Mouse (Mus musculus) MEL (cell line): ENCODE data around the gene Col26a1. TPM values are rescaled to one million over a fixed set of nuclear protein-coding genes. Genes with fewer than 3 reads are reported as not detected.

Source experiments
- DNase-seq: peaks from one replicate; pipeline ENCODE4 v3.0.0; 2011; ENCODE audit warnings: low read depth, low spot score
- H3K27ac ChIP-seq: 2 replicates; pipeline ENCODE4 v1.5.1; 2012; ENCODE audit warnings: low read depth, mild to moderate bottlenecking, control low read depth, low read length, moderate library complexity; ENCODE audit not compliant: control insufficient read depth
- H3K27me3 ChIP-seq, 2 experiments: fragments of 150-350 bp in 1 of 2; sonication (generic) in 1 of 2; 2 replicates each; pipeline ENCODE4 v1.6.1; 2012; ENCODE audit warnings: low read length in 2 of 2, mild to moderate bottlenecking in 2 of 2, improper control_type of control experiment in 1 of 2, moderate library complexity in 1 of 2; ENCODE audit not compliant: insufficient read depth in 2 of 2, control insufficient read depth in 1 of 2
- H3K36me3 ChIP-seq, 2 experiments: 2 replicates each; pipeline ENCODE4 v1.6.1; 2012 to 2014; ENCODE audit warnings: low read length in 2 of 2, improper control_type of control experiment in 1 of 2, inconsistent platforms in 1 of 2, mild to moderate bottlenecking in 1 of 2; ENCODE audit not compliant: insufficient read depth in 2 of 2, control insufficient read depth in 1 of 2
- H3K4me1 ChIP-seq, 2 experiments: fragments of 150-350 bp in 1 of 2; sonication (generic) in 1 of 2; 2 replicates each; pipeline ENCODE4 v1.6.1; 2012; ENCODE audit warnings: low read length in 2 of 2, improper control_type of control experiment in 1 of 2, mild to moderate bottlenecking in 1 of 2; ENCODE audit not compliant: insufficient read depth in 2 of 2, control insufficient read depth in 1 of 2
- H3K4me3 ChIP-seq, 2 experiments: fragments of 150-350 bp in 1 of 2; sonication (generic) in 1 of 2; 2 replicates each; pipeline ENCODE4 v1.5.1; 2012; ENCODE audit warnings: low read depth in 2 of 2, low read length in 2 of 2, mild to moderate bottlenecking in 2 of 2, moderate library complexity in 2 of 2, control low read depth in 1 of 2, improper control_type of control experiment in 1 of 2; ENCODE audit not compliant: control insufficient read depth in 1 of 2, insufficient read depth in 1 of 2
- H3K79me2 ChIP-seq: 2 replicates; pipeline ENCODE4 v1.6.1; 2012; ENCODE audit warnings: mild to moderate bottlenecking, low read length, moderate library complexity; ENCODE audit not compliant: control insufficient read depth, poor library complexity, insufficient read depth
- H3K9ac ChIP-seq: 2 replicates; pipeline ENCODE4 v1.6.1; 2012; ENCODE audit warnings: low read depth, mild to moderate bottlenecking, control low read depth, low read length, moderate library complexity; ENCODE audit not compliant: control insufficient read depth, poor library complexity, severe bottlenecking
- H3K9me3 ChIP-seq: fragments of 150-350 bp; sonication (generic); replicated peaks from 2 replicates; pipeline ENCODE4 v1.6.1; 2012; ENCODE audit warnings: mild to moderate bottlenecking, low read length, improper control_type of control experiment, moderate library complexity; ENCODE audit not compliant: insufficient read depth
- BHLHE40 ChIP-seq: IDR thresholded peaks from 2 replicates; pipeline ENCODE4 v1.6.1; 2012; ENCODE audit warnings: low read depth, mild to moderate bottlenecking, inconsistent platforms, low read length, improper control_type of control experiment, borderline replicate concordance
- CHD1 ChIP-seq: IDR thresholded peaks from 2 replicates; pipeline ENCODE4 v1.6.1; 2012; ENCODE audit warnings: low read depth, mild to moderate bottlenecking, inconsistent platforms, low read length, improper control_type of control experiment
- EP300 ChIP-seq, 2 experiments: IDR thresholded peaks; 2 replicates each; pipeline ENCODE4 v1.6.1; 2011; ENCODE audit warnings: improper control_type of control experiment in 2 of 2, low read length in 2 of 2, low read depth in 1 of 2, mild to moderate bottlenecking in 1 of 2
- GABPA ChIP-seq: IDR thresholded peaks from 2 replicates; pipeline ENCODE4 v1.6.1; 2012; ENCODE audit warnings: low read depth, mild to moderate bottlenecking, inconsistent platforms, low read length, improper control_type of control experiment, moderate library complexity
- GATA1 ChIP-seq: IDR thresholded peaks from 2 replicates; pipeline ENCODE4 v1.6.1; 2011; ENCODE audit warnings: low read depth, low read length, improper control_type of control experiment
- HCFC1 ChIP-seq: IDR thresholded peaks from 2 replicates; pipeline ENCODE4 v1.6.1; 2012; ENCODE audit warnings: low read depth, mild to moderate bottlenecking, inconsistent platforms, low read length, improper control_type of control experiment, moderate library complexity
- KAT2A ChIP-seq: conservative IDR thresholded peaks from 2 replicates; pipeline ENCODE4 v1.6.1; 2012; ENCODE audit warnings: low read depth, low read length, improper control_type of control experiment, inconsistent platforms
- MAFK ChIP-seq: IDR thresholded peaks from 2 replicates; pipeline ENCODE4 v1.6.1; 2011; ENCODE audit warnings: low read depth, mild to moderate bottlenecking, low read length, improper control_type of control experiment, borderline replicate concordance
- MAZ ChIP-seq: IDR thresholded peaks from 2 replicates; pipeline ENCODE4 v1.6.1; 2012; ENCODE audit warnings: low read depth, mild to moderate bottlenecking, inconsistent platforms, low read length, improper control_type of control experiment
- MEF2A ChIP-seq: IDR thresholded peaks from 2 replicates; pipeline ENCODE4 v1.6.1; 2014; ENCODE audit warnings: low read depth, mild to moderate bottlenecking, inconsistent platforms, low read length, improper control_type of control experiment; ENCODE audit not compliant: poor library complexity, insufficient replicate concordance, severe bottlenecking; ENCODE audit errors: extremely low read depth
- MXI1 ChIP-seq: IDR thresholded peaks from 2 replicates; pipeline ENCODE4 v1.6.1; 2011; ENCODE audit warnings: mild to moderate bottlenecking, low read depth, low read length, improper control_type of control experiment
- MYB ChIP-seq: IDR thresholded peaks from 2 replicates; pipeline ENCODE4 v1.6.1; 2011; ENCODE audit warnings: mild to moderate bottlenecking, low read depth, low read length, improper control_type of control experiment
- MYC ChIP-seq: IDR thresholded peaks from 2 replicates; pipeline ENCODE4 v1.6.1; 2011; ENCODE audit warnings: low read depth, mild to moderate bottlenecking, low read length, improper control_type of control experiment, moderate library complexity
- NELFE ChIP-seq: IDR thresholded peaks from 2 replicates; pipeline ENCODE4 v1.6.1; 2011; ENCODE audit warnings: low read depth, low read length, improper control_type of control experiment
- NRF1 ChIP-seq: IDR thresholded peaks from 2 replicates; pipeline ENCODE4 v1.6.1; 2014; ENCODE audit warnings: low read depth, mild to moderate bottlenecking, inconsistent platforms, low read length, improper control_type of control experiment, moderate library complexity; ENCODE audit not compliant: poor library complexity, insufficient read depth, severe bottlenecking
- POLR2A ChIP-seq, 2 experiments: IDR thresholded peaks; 2 replicates each; pipeline ENCODE4 v1.6.1; 2011 to 2012; ENCODE audit warnings: low read length in 2 of 2, mild to moderate bottlenecking in 2 of 2, control low read depth in 1 of 2, improper control_type of control experiment in 1 of 2, low read depth in 1 of 2, moderate library complexity in 1 of 2; ENCODE audit not compliant: control insufficient read depth in 1 of 2, insufficient read depth in 1 of 2, poor library complexity in 1 of 2
- POLR2AphosphoS5 ChIP-seq: IDR thresholded peaks from 2 replicates; pipeline ENCODE4 v1.6.1; 2012; ENCODE audit warnings: low read depth, borderline replicate concordance, mild to moderate bottlenecking, inconsistent platforms, low read length, moderate library complexity, mixed read lengths
- RAD21 ChIP-seq: IDR thresholded peaks from 2 replicates; pipeline ENCODE4 v1.6.1; 2011; ENCODE audit warnings: mild to moderate bottlenecking, low read depth, low read length, improper control_type of control experiment
- TAL1 ChIP-seq: IDR thresholded peaks from 2 replicates; pipeline ENCODE4 v1.6.1; 2012; ENCODE audit warnings: mild to moderate bottlenecking, inconsistent platforms, low read length, moderate library complexity, mixed read lengths
- TBP ChIP-seq: IDR thresholded peaks from 2 replicates; pipeline ENCODE4 v1.8.0; 2011; ENCODE audit warnings: low read depth, low read length, improper control_type of control experiment
- TCF12 ChIP-seq: IDR thresholded peaks from 2 replicates; pipeline ENCODE4 v1.6.1; 2014; ENCODE audit warnings: low read depth, mild to moderate bottlenecking, inconsistent platforms, low read length, improper control_type of control experiment, moderate library complexity
- ZMIZ1 ChIP-seq: IDR thresholded peaks from 2 replicates; pipeline ENCODE4 v1.6.1; 2012; ENCODE audit warnings: low read depth, mild to moderate bottlenecking, inconsistent platforms, low read length, improper control_type of control experiment, moderate library complexity
- ZNF384 ChIP-seq: IDR thresholded peaks from 2 replicates; pipeline ENCODE4 v1.6.1; 2012; ENCODE audit warnings: low read depth, mild to moderate bottlenecking, inconsistent platforms, low read length, improper control_type of control experiment
- polyA plus RNA-seq, 2 experiments: library from polyadenylated mRNA; stranded (reverse) in 1 of 2; unstranded in 1 of 2; fragments of >175 nt in 1 of 2; fragments of >200 nt in 1 of 2; gene quantifications; 2 replicates each; pipeline versions ENCODE4 v1.2.1 to v1.2.4; 2012; ENCODE audit warnings: low replicate concordance in 2 of 2, low read depth in 1 of 2; ENCODE audit not compliant: insufficient read length in 2 of 2, insufficient read depth in 1 of 2, missing spikeins in 1 of 2
- total RNA-seq: library from RNA; depleted of rRNA; stranded (reverse); fragments of 300-350 nt; gene quantifications from 2 replicates; pipeline ENCODE4 v1.2.3, GENCODE M21; 2012

The Col26a1 gene
- total and polyA plus RNA-seq, 3 experiments: not detected

GRCm38 (mm10) chr5:136806379-136807056 lies 76.5 kb downstream of the Col26a1 start:
- Histone ChIP-seq H3K4me1 (no peaks in the 10 kb centered on the region), H3K27me3 (peaks cover 0 to under 1% of the 10 kb centered on the region in 2 experiments; a peak in 2 of 4 replicates), H3K36me3 (no peaks in the 10 kb centered on the region), H3K4me3 (no peak overlapping the region), H3K9me3 (no peaks in the 10 kb centered on the region), H3K9ac (no peak overlapping the region), H3K27ac (no peak overlapping the region), H3K79me2 (no peaks in the 10 kb centered on the region)
- TF ChIP-seq MYB (no peak), KAT2A (no peak), NELFE (no peak), GATA1 (no peak), NRF1 (no peak), EP300 (IDR thresholded peaks at IDR 0.05; ENCODE audit: low read depth in 1 of 2, low read length in 2 of 2) (no peak), BHLHE40 (no peak), HCFC1 (no peak), ZNF384 (no peak), POLR2A (IDR thresholded peaks at IDR 0.05; ENCODE audit: control insufficient read depth in 1 of 2, insufficient read depth in 1 of 2, low read depth in 1 of 2, low read length in 2 of 2, poor library complexity in 1 of 2) (no peak), MYC (no peak), POLR2AphosphoS5 (no peak), TBP (no peak), RAD21 (no peak)
- DNase-seq: no peak

GRCm38 (mm10) chr5:136805019-136805418 lies 78.0 kb downstream of the Col26a1 start:
- Histone ChIP-seq H3K4me3 (no peak overlapping the region), H3K27ac (no peak overlapping the region), H3K4me1 (no peaks in the 10 kb centered on the region), H3K9ac (no peak overlapping the region), H3K9me3 (no peaks in the 10 kb centered on the region), H3K36me3 (no peaks in the 10 kb centered on the region), H3K79me2 (no peaks in the 10 kb centered on the region), H3K27me3 (no peaks in the 10 kb centered on the region)
- TF ChIP-seq GATA1 (no peak), NELFE (no peak), GABPA (no peak), MXI1 (no peak), MYB (no peak), ZMIZ1 (no peak), TCF12 (no peak), MAFK (no peak), EP300 (IDR thresholded peaks at IDR 0.05; ENCODE audit: low read depth in 1 of 2, low read length in 2 of 2) (no peak), TAL1 (no peak), MAZ (no peak), CHD1 (no peak), MEF2A (no peak), RAD21 (no peak), KAT2A (no peak)
- DNase-seq: no peak
